Mouse (Mus musculus) MEL (cell line): ENCODE measurements at regions not wholly inside any gene's neighbourhood (a gene's known extent, or its start where the extent isn't known, plus 50 kb on each side); places are given as distances from the start of the nearest gene placed in this dataset.

Source experiments
- DNase-seq: peaks from one replicate; pipeline ENCODE4 v3.0.0; 2011; ENCODE audit warnings: low read depth, low spot score
- H3K27ac ChIP-seq: 2 replicates; pipeline ENCODE4 v1.5.1; 2012; ENCODE audit warnings: low read depth, mild to moderate bottlenecking, control low read depth, low read length, moderate library complexity; ENCODE audit not compliant: control insufficient read depth
- H3K27me3 ChIP-seq, 2 experiments: fragments of 150-350 bp in 1 of 2; sonication (generic) in 1 of 2; 2 replicates each; pipeline ENCODE4 v1.6.1; 2012; ENCODE audit warnings: low read length in 2 of 2, mild to moderate bottlenecking in 2 of 2, improper control_type of control experiment in 1 of 2, moderate library complexity in 1 of 2; ENCODE audit not compliant: insufficient read depth in 2 of 2, control insufficient read depth in 1 of 2
- H3K36me3 ChIP-seq, 2 experiments: 2 replicates each; pipeline ENCODE4 v1.6.1; 2012 to 2014; ENCODE audit warnings: low read length in 2 of 2, improper control_type of control experiment in 1 of 2, inconsistent platforms in 1 of 2, mild to moderate bottlenecking in 1 of 2; ENCODE audit not compliant: insufficient read depth in 2 of 2, control insufficient read depth in 1 of 2
- H3K4me1 ChIP-seq, 2 experiments: fragments of 150-350 bp in 1 of 2; sonication (generic) in 1 of 2; 2 replicates each; pipeline ENCODE4 v1.6.1; 2012; ENCODE audit warnings: low read length in 2 of 2, improper control_type of control experiment in 1 of 2, mild to moderate bottlenecking in 1 of 2; ENCODE audit not compliant: insufficient read depth in 2 of 2, control insufficient read depth in 1 of 2
- H3K4me3 ChIP-seq, 2 experiments: fragments of 150-350 bp in 1 of 2; sonication (generic) in 1 of 2; 2 replicates each; pipeline ENCODE4 v1.5.1; 2012; ENCODE audit warnings: low read depth in 2 of 2, low read length in 2 of 2, mild to moderate bottlenecking in 2 of 2, moderate library complexity in 2 of 2, control low read depth in 1 of 2, improper control_type of control experiment in 1 of 2; ENCODE audit not compliant: control insufficient read depth in 1 of 2, insufficient read depth in 1 of 2
- H3K79me2 ChIP-seq: 2 replicates; pipeline ENCODE4 v1.6.1; 2012; ENCODE audit warnings: mild to moderate bottlenecking, low read length, moderate library complexity; ENCODE audit not compliant: control insufficient read depth, poor library complexity, insufficient read depth
- H3K9ac ChIP-seq: 2 replicates; pipeline ENCODE4 v1.6.1; 2012; ENCODE audit warnings: low read depth, mild to moderate bottlenecking, control low read depth, low read length, moderate library complexity; ENCODE audit not compliant: control insufficient read depth, poor library complexity, severe bottlenecking
- H3K9me3 ChIP-seq: fragments of 150-350 bp; sonication (generic); replicated peaks from 2 replicates; pipeline ENCODE4 v1.6.1; 2012; ENCODE audit warnings: mild to moderate bottlenecking, low read length, improper control_type of control experiment, moderate library complexity; ENCODE audit not compliant: insufficient read depth
- CHD1 ChIP-seq: IDR thresholded peaks from 2 replicates; pipeline ENCODE4 v1.6.1; 2012; ENCODE audit warnings: low read depth, mild to moderate bottlenecking, inconsistent platforms, low read length, improper control_type of control experiment
- CTCF ChIP-seq, 3 experiments: IDR thresholded peaks in 2 of 3; conservative IDR thresholded peaks in 1 of 3; 2 replicates each; pipeline ENCODE4 v1.5.1; 2011 to 2012; ENCODE audit warnings: low read length in 3 of 3, low read depth in 2 of 3, mild to moderate bottlenecking in 2 of 3, improper control_type of control experiment in 1 of 3, inconsistent platforms in 1 of 3, mixed read lengths in 1 of 3, moderate library complexity in 1 of 3; ENCODE audit not compliant: control insufficient read depth in 1 of 3, insufficient read depth in 1 of 3, poor library complexity in 1 of 3, severe bottlenecking in 1 of 3
- GABPA ChIP-seq: IDR thresholded peaks from 2 replicates; pipeline ENCODE4 v1.6.1; 2012; ENCODE audit warnings: low read depth, mild to moderate bottlenecking, inconsistent platforms, low read length, improper control_type of control experiment, moderate library complexity
- HCFC1 ChIP-seq: IDR thresholded peaks from 2 replicates; pipeline ENCODE4 v1.6.1; 2012; ENCODE audit warnings: low read depth, mild to moderate bottlenecking, inconsistent platforms, low read length, improper control_type of control experiment, moderate library complexity
- MAFK ChIP-seq: IDR thresholded peaks from 2 replicates; pipeline ENCODE4 v1.6.1; 2011; ENCODE audit warnings: low read depth, mild to moderate bottlenecking, low read length, improper control_type of control experiment, borderline replicate concordance
- MAX ChIP-seq: IDR thresholded peaks from 2 replicates; pipeline ENCODE4 v1.6.1; 2011; ENCODE audit warnings: low read length, improper control_type of control experiment
- MYB ChIP-seq: IDR thresholded peaks from 2 replicates; pipeline ENCODE4 v1.6.1; 2011; ENCODE audit warnings: mild to moderate bottlenecking, low read depth, low read length, improper control_type of control experiment
- NRF1 ChIP-seq: IDR thresholded peaks from 2 replicates; pipeline ENCODE4 v1.6.1; 2014; ENCODE audit warnings: low read depth, mild to moderate bottlenecking, inconsistent platforms, low read length, improper control_type of control experiment, moderate library complexity; ENCODE audit not compliant: poor library complexity, insufficient read depth, severe bottlenecking
- ZNF384 ChIP-seq: IDR thresholded peaks from 2 replicates; pipeline ENCODE4 v1.6.1; 2012; ENCODE audit warnings: low read depth, mild to moderate bottlenecking, inconsistent platforms, low read length, improper control_type of control experiment

DNA sequence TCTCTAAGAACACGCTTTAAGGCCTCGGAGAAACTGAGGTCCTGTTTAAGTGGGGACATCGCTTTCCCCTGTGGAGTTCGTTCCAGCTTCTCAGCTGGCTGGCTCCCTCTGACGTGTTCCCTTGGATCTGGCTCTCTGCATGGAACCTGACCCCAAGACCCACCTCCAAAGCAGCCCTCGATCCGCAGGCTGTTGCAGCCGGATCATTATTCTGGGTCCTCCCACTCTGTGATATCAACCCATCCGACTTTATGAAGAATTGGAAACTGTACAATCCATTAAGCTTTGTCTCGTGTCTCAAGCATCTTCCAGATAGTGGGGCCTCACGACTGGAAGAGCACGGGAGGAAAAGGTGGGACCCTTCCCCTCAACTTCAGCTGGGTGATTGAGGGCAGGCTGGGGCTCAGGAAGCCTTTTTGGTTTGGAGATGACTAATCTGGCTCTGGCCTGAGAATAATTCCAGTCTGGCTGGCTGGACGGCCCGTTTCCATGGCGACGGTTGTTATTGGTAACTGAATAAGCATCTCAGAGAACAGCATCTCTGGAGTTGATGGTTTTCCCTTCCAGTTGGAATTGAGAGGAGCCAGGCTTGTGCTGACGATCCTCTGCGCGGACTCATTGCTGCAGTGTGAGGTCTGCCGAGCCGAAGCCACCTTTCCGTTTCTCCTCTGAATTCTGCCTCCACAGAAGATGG is 50.4 kb upstream of the Tox2 start:
- no peaks in the 10 kb centered on the region for H3K9me3 ChIP-seq
- H3K4me3 ChIP-seq: no peak overlapping the region
- no peaks in the 10 kb centered on the region for H3K79me2 ChIP-seq
- no peaks in the 10 kb centered on the region for H3K27me3 ChIP-seq
- H3K4me1 ChIP-seq: no peaks in the 10 kb centered on the region
- no peak for TF ChIP-seq HCFC1
- no peak for TF ChIP-seq GABPA
- no peak for TF ChIP-seq CTCF (IDR thresholded peaks at IDR 0.05 in 2 of 3, conservative IDR thresholded peaks at IDR 0.05 in 1 of 3; ENCODE audit: control insufficient read depth in 1 of 3, insufficient read depth in 1 of 3, low read depth in 2 of 3, low read length in 3 of 3, poor library complexity in 1 of 3, severe bottlenecking in 1 of 3)
- no peak for TF ChIP-seq CHD1
- no peak for TF ChIP-seq ZNF384
- no peak for TF ChIP-seq MAX
- no peak for TF ChIP-seq MAFK
- no peak for TF ChIP-seq MYB
- no peak for TF ChIP-seq NRF1
- no peak overlapping the region for H3K9ac ChIP-seq
- H3K27ac ChIP-seq: no peak overlapping the region
- DNase-seq: no peak
- no peaks in the 10 kb centered on the region for H3K36me3 ChIP-seq
